Mouse (Mus musculus) natural killer cell, adult 2 months (primary cell): ENCODE measurements around the gene Tlnrd1.
"Not testable (repeated sequence)": the region's sequence is repeated elsewhere in the genome, so short reads cannot be mapped to it uniquely, and the experiment has no call there.

Experiments
- DNase-seq, 2 experiments: peaks; one replicate each; pipeline ENCODE4 v3.0.0; 2022; ENCODE audit warnings: low spot score in 2 of 2

The Tlnrd1 gene

GRCm38 (mm10) chr7:83884021-83884658, at the start of gene Tlnrd1, which contains the start of gene Mesd:
Gene Tlnrd1, minus strand, starts transcription at chr7:83884305.
Gene Mesd, plus strand, starts transcription at chr7:83884466.
- DNase-seq: peak; percentile 39 to 77

GRCm38 (mm10) chr7:83921637-83922036, 37.5 kb upstream of the Tlnrd1 start:
- no peak for DNase-seq

GRCm38 (mm10) chr7:83920241-83920640, 36.1 kb upstream of the Tlnrd1 start:
- DNase-seq: no peak

- DNase-seq: peak; percentile 42 to 56
These were observed 30.5 kb upstream of the Tlnrd1 start for GRCm38 (mm10) chr7:83914566-83914965.

GRCm38 (mm10) chr7:83913995-83914394, 29.9 kb upstream of the Tlnrd1 start:
- no peak for DNase-seq

GRCm38 (mm10) chr7:83913405-83913932, 29.4 kb upstream of the Tlnrd1 start:
- no peak for DNase-seq

GRCm38 (mm10) chr7:83911909-83912308, 27.8 kb upstream of the Tlnrd1 start:
- DNase-seq: no peak

- no peak for DNase-seq
These were observed 20.7 kb upstream of the Tlnrd1 start for GRCm38 (mm10) chr7:83904831-83905230.

- no peak for DNase-seq
These were observed 18.4 kb upstream of the Tlnrd1 start for GRCm38 (mm10) chr7:83902296-83903145.

- no peak for DNase-seq
These were observed 17.3 kb upstream of the Tlnrd1 start for GRCm38 (mm10) chr7:83901425-83901824.

- no peak for DNase-seq
These were observed 16.4 kb upstream of the Tlnrd1 start for GRCm38 (mm10) chr7:83900519-83900918.

- DNase-seq: no peak
These were observed 14.2 kb upstream of the Tlnrd1 start for GRCm38 (mm10) chr7:83898267-83898666.

GRCm38 (mm10) chr7:83896077-83896740, 12.1 kb upstream of the Tlnrd1 start:
- no peak for DNase-seq

GRCm38 (mm10) chr7:83894348-83894747, 10.2 kb upstream of the Tlnrd1 start:
- no peak for DNase-seq

GRCm38 (mm10) chr7:83892333-83892669, 8.2 kb upstream of the Tlnrd1 start:
- DNase-seq: no peak

- peak; percentile 100 for DNase-seq
These were observed 7.6 kb upstream of the Tlnrd1 start for GRCm38 (mm10) chr7:83891433-83892332.

GRCm38 (mm10) chr7:83889946-83890345, 5.8 kb upstream of the Tlnrd1 start:
- not testable (repeated sequence) for DNase-seq

GRCm38 (mm10) chr7:83889383-83889782, 5.3 kb upstream of the Tlnrd1 start:
- DNase-seq: no peak

GRCm38 (mm10) chr7:83886366-83887129, 2.4 kb upstream of the Tlnrd1 start:
- DNase-seq: peak in 1 of 2 experiments; percentile 24

GRCm38 (mm10) chr7:83885835-83886234, 1.7 kb upstream of the Tlnrd1 start:
- no peak for DNase-seq
